Mouse (Mus musculus): ENCODE results near the gene Smarcc1. TPM values are rescaled to one million over a fixed set of nuclear protein-coding genes. Genes with fewer than 3 reads are reported as not detected.

The Smarcc1 gene
- polyA plus RNA-seq, 1 experiment, result 43.8 TPM

DNA sequence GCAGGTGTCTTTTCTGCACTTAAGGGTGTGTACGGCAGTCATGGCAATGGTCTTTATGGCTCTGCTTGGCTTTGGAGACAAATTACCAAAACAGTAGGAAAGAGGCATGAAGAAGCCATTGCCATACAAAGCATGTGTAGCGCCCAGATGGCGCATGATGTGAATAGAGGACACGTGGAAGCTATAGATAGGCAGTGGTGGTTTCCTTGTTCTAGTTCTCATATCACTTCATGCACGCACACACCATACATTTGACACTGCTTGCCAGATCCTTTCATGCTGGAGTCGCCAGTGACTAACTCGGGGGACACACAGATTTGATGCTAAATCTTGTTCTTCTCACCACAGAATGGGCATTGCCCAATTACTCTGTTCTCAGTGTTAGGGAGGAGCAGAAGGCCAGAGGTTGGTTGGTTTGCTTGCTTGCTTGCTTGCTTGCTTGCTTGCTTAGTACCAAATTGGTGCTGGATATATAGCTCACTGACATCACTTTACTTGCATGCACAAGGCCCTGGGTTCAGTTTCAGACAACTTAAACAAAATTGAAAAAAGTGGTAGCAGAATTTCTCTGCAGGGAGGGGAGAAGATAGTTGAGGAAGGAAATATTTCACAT is 125.8 kb downstream of the Smarcc1 start, which contains the start of gene Cspg5:
Gene Cspg5, plus strand, starts transcription at position 563 of the 613 bp plus-strand sequence.
- DNase-seq, result no peak
- Histone ChIP-seq H3K36me3 (ENCODE audit: control insufficient read depth, insufficient read depth, low read length) (peaks cover 7% of the 10 kb centered on the region), H3K27me3 (ENCODE audit: control insufficient read depth, insufficient read depth, low read length) (peaks cover 18% of the 10 kb centered on the region), H3K27ac (ENCODE audit: control insufficient read depth, insufficient read depth, low read length) (no peak within 1 kb of the TSS), H3K4me3 (ENCODE audit: control insufficient read depth, insufficient read depth, low read length) (no peak within 1 kb of the TSS), H3K4me1 (replicated peaks; ENCODE audit: control insufficient read depth, insufficient read depth, low read length) (peaks cover 15% of the 10 kb centered on the region)
- TF ChIP-seq POLR2A (IDR thresholded peaks at IDR 0.05; ENCODE audit: control insufficient read depth, extremely low read depth, insufficient read depth, low read length, poor library complexity), result no peak
- TF ChIP-seq CTCF (IDR thresholded peaks at IDR 0.05; ENCODE audit: borderline replicate concordance, control insufficient read depth, extremely low read depth, insufficient read depth, low read length, poor library complexity), result no peak
- WGBS, result 89% methylated on average over 7 of the region's 7 CpGs

DNA sequence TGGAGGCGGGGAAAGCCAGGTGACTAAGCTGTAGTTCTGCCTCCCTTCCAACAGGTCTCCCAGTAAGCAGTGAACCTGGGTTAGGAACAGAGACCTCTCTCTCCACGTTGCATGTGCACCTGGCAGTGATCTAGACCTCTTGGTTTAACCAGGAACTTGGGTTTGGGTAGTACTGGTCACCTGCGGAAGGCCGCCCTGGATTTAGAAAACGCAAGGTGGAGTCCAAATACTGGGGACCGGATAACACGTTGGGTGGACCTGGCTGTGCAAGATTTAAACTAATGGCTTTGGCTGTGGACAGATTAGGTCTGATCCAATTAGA is 127.0 kb downstream of the Smarcc1 start:
- Histone ChIP-seq H3K27me3 (ENCODE audit: control insufficient read depth, insufficient read depth, low read length) (peaks cover 18% of the 10 kb centered on the region), H3K36me3 (ENCODE audit: control insufficient read depth, insufficient read depth, low read length) (peaks cover 3% of the 10 kb centered on the region; the same call in 1 of the 2 replicates), H3K27ac (ENCODE audit: control insufficient read depth, insufficient read depth, low read length) (no peak overlapping the region), H3K4me3 (ENCODE audit: control insufficient read depth, insufficient read depth, low read length) (no peak overlapping the region), H3K4me1 (replicated peaks; ENCODE audit: control insufficient read depth, insufficient read depth, low read length) (peaks cover 15% of the 10 kb centered on the region)
- DNase-seq, result no peak
- 42% methylated on average over 7 of the region's 7 CpGs for WGBS
- TF ChIP-seq POLR2A (IDR thresholded peaks at IDR 0.05; ENCODE audit: control insufficient read depth, extremely low read depth, insufficient read depth, low read length, poor library complexity) (no peak), CTCF (IDR thresholded peaks at IDR 0.05; ENCODE audit: borderline replicate concordance, control insufficient read depth, extremely low read depth, insufficient read depth, low read length, poor library complexity) (no peak)

DNA sequence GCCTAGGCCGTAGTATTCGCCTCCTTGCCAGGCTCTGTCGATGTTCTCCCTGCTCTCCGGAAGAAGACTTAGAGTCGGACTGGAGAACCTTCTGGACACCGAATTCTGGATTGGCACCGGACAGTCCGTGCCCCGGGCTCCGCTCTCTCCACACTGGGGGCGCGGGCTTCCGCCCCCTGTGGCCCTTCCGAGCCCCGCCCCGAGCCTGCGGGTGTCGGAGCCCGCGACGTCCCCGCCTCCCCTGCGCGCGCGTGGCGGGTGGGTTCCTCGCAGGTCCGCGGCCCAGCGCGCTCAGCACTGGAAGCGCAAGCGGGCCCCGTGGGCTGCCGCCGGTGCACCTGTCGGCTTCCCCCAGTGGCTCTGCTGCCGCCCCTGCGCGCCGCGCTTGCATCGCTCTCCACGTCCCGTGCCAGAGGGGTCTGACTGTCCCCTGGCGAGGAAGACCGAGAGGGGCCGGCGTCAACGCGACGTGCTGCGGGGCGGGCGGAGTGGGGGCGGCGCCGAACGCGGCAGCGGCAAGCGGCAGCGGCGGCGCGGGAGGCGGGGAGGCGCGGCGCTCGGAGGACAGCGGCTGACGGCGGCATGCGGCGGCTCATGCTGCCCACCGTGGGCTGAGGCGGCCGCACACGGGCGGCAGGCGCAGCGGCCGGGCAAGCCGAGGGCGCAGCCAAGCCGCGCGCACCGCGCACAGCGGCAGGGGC is 127.5 kb downstream of the Smarcc1 start:
- H3K36me3 ChIP-seq (ENCODE audit: control insufficient read depth, insufficient read depth, low read length), result peaks cover 3% of the 10 kb centered on the region; the same call in 1 of the 2 replicates
- peak; percentile 21 for DNase-seq
- no peak overlapping the region for H3K27ac ChIP-seq (ENCODE audit: control insufficient read depth, insufficient read depth, low read length)
- peak overlapping the region; percentile 43 for H3K4me3 ChIP-seq (ENCODE audit: control insufficient read depth, insufficient read depth, low read length)
- 3% methylated on average over 89 of the region's 93 CpGs for WGBS
- TF ChIP-seq CTCF (IDR thresholded peaks at IDR 0.05; ENCODE audit: borderline replicate concordance, control insufficient read depth, extremely low read depth, insufficient read depth, low read length, poor library complexity) (no peak), POLR2A (IDR thresholded peaks at IDR 0.05; ENCODE audit: control insufficient read depth, extremely low read depth, insufficient read depth, low read length, poor library complexity) (no peak)
- H3K4me1 ChIP-seq (replicated peaks; ENCODE audit: control insufficient read depth, insufficient read depth, low read length), result peaks cover 15% of the 10 kb centered on the region
- peaks cover 18% of the 10 kb centered on the region for H3K27me3 ChIP-seq (ENCODE audit: control insufficient read depth, insufficient read depth, low read length)

GRCm38 (mm10) chr9:110245590-110246320 is 128.2 kb downstream of the Smarcc1 start:
- no peak overlapping the region for H3K27ac ChIP-seq (ENCODE audit: control insufficient read depth, insufficient read depth, low read length)
- peaks cover 3% of the 10 kb centered on the region; the same call in 1 of the 2 replicates for H3K36me3 ChIP-seq (ENCODE audit: control insufficient read depth, insufficient read depth, low read length)
- H3K4me3 ChIP-seq (ENCODE audit: control insufficient read depth, insufficient read depth, low read length), result peak overlapping the region; percentile 43
- H3K27me3 ChIP-seq (ENCODE audit: control insufficient read depth, insufficient read depth, low read length), result peaks cover 18% of the 10 kb centered on the region
- WGBS, result 2% methylated on average over 40 of the region's 40 CpGs
- peaks cover 15% of the 10 kb centered on the region for H3K4me1 ChIP-seq (replicated peaks; ENCODE audit: control insufficient read depth, insufficient read depth, low read length)
- TF ChIP-seq POLR2A (IDR thresholded peaks at IDR 0.05; ENCODE audit: control insufficient read depth, extremely low read depth, insufficient read depth, low read length, poor library complexity) (no peak), CTCF (IDR thresholded peaks at IDR 0.05; ENCODE audit: borderline replicate concordance, control insufficient read depth, extremely low read depth, insufficient read depth, low read length, poor library complexity) (no peak)
- DNase-seq, result peak; percentile 21

DNA sequence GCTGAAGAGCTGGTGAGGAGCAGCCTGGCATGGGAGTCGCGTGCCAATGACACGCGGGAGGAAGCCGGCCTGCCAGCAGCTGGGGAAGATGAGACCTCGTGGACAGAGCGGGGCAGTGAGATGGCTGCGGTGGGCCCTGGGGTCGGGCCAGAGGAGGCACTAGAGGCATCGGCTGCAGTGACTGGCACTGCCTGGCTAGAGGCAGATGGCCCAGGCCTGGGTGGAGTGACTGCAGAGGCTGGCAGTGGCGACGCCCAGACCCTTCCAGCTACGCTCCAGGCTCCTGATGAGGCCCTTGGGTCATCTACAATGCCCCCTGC is 128.8 kb downstream of the Smarcc1 start:
- 0 out of 2 replicates have a peak overlapping the region, but pooled peaks have one; percentile 10 for H3K4me3 ChIP-seq (ENCODE audit: control insufficient read depth, insufficient read depth, low read length)

GRCm38 (mm10) chr9:110247049-110247448 is 129.5 kb downstream of the Smarcc1 start:
- Histone ChIP-seq H3K4me1 (replicated peaks; ENCODE audit: control insufficient read depth, insufficient read depth, low read length) (peaks cover 15% of the 10 kb centered on the region), H3K36me3 (ENCODE audit: control insufficient read depth, insufficient read depth, low read length) (no peaks in the 10 kb centered on the region), H3K4me3 (ENCODE audit: control insufficient read depth, insufficient read depth, low read length) (no peak overlapping the region), H3K27me3 (ENCODE audit: control insufficient read depth, insufficient read depth, low read length) (peaks cover 18% of the 10 kb centered on the region), H3K27ac (ENCODE audit: control insufficient read depth, insufficient read depth, low read length) (no peak overlapping the region)
- TF ChIP-seq POLR2A (IDR thresholded peaks at IDR 0.05; ENCODE audit: control insufficient read depth, extremely low read depth, insufficient read depth, low read length, poor library complexity) (no peak), CTCF (IDR thresholded peaks at IDR 0.05; ENCODE audit: borderline replicate concordance, control insufficient read depth, extremely low read depth, insufficient read depth, low read length, poor library complexity) (no peak)
- 95% methylated on average over 10 of the region's 10 CpGs for WGBS
- no peak for DNase-seq

More for the DNA sequence above, 128.8 kb downstream of the Smarcc1 start:
- H3K4me1 ChIP-seq (replicated peaks; ENCODE audit: control insufficient read depth, insufficient read depth, low read length), result peaks cover 15% of the 10 kb centered on the region
- peaks cover 18% of the 10 kb centered on the region for H3K27me3 ChIP-seq (ENCODE audit: control insufficient read depth, insufficient read depth, low read length)
- peaks cover 3% of the 10 kb centered on the region; the same call in 1 of the 2 replicates for H3K36me3 ChIP-seq (ENCODE audit: control insufficient read depth, insufficient read depth, low read length)
- 37% methylated on average over 13 of the region's 13 CpGs for WGBS
- DNase-seq, result no peak
- TF ChIP-seq POLR2A (IDR thresholded peaks at IDR 0.05; ENCODE audit: control insufficient read depth, extremely low read depth, insufficient read depth, low read length, poor library complexity), result no peak
- TF ChIP-seq CTCF (IDR thresholded peaks at IDR 0.05; ENCODE audit: borderline replicate concordance, control insufficient read depth, extremely low read depth, insufficient read depth, low read length, poor library complexity), result 0 out of 2 replicates have a peak, but pooled peaks have one; percentile 34
- no peak overlapping the region for H3K27ac ChIP-seq (ENCODE audit: control insufficient read depth, insufficient read depth, low read length)

Measured in thymus, adult 2 months (tissue).